Mouse (Mus musculus) heart, postnatal 0 days (tissue): Measurements from ENCODE around the gene P3h1.

ENCODE experiments used
- CTCF ChIP-seq: IDR thresholded peaks from 2 replicates; pipeline ENCODE4 v1.5.1; 2016; ENCODE audit warnings: antibody characterized with exemption, control low read depth, low read depth
- EP300 ChIP-seq: IDR thresholded peaks from 2 replicates; pipeline ENCODE4 v1.6.1; 2016; ENCODE audit warnings: antibody characterized with exemption, low read depth

DNA sequence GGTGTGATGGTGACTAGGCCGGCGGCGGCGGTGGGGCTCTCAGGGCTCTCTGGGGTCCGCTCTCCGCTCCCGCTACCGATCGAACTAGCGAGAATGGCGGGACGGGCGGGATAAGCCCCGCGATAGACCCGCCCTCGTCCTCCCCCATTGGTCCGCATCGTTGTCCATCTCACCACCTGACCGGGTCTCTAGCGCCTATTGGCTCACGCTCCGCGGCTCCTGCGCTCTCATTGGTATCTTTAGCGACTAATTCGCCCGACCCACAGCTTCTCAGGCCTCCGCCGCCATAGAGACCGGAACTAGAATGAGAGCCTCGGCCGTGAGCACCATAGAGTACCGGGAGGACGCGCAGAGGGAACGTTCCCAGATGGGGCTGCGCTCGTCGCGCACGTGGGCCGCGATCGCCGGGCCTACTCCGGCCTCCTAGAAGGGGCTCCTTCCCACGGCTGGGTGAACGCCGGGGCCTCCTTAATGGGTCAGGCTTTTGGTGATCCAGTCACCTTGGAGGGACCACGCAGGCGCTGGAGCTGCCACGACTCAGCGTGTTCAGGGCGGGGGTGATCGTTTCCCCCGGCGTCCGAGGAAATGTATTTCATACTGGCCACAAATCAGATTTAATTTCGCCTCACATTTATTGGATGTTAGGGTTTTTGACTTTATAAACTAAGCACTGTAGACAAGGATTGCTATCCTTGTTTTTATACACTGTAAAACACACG is 61.9 kb downstream of the P3h1 start, which contains the start of gene Ybx1:
- TF ChIP-seq CTCF: no peak
- TF ChIP-seq EP300: peak; percentile 83; the same call in 1 of the 2 replicates
